Mouse (Mus musculus) embryo, embryonic 10 days (tissue): ENCODE measurements around the gene Rps6ka2.
"Not testable (repeated sequence)": the region's sequence is repeated elsewhere in the genome, so short reads cannot be mapped to it uniquely, and the experiment has no call there.

Experiments used
- DNase-seq: peaks from one replicate; pipeline ENCODE4 v3.0.0-alpha.2; 2015; ENCODE audit warnings: low spot score

The Rps6ka2 gene

DNA sequence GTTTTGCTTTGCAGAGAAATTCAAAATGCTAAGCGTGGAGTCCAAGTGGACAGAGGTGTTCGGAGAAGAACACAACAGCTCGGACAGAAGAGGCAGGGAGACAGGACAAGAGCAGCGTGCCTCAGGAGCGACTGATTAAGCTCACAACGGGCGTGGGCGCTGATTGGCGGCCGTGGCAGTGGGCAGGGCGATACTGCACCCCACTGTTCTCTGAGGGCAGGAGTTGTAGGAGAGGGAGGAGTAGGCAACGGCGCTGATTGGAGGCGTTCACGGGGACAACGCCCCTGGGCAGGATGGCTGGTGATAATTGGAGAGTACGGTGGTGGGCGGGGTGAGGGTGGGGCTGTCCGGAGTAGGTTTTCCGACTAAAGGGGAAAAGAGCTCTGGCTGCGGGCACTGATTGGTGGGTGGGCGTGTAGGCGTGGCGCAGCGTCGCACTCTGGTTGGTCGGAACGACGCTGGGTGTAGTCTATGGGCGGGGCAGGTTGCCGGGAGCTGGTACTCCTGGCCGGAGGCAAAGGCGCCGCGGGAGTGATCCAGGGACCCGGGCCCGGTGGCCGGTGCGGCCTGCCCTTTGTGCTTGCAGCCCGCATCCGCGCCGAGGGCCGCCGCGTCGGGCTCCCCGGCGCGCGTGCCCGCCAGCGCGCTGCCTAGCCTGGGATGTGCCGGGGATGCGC, at the start of gene Rps6ka2:
TSS of gene Rps6ka2 (plus strand) at position 489 of the 677 bp plus-strand sequence.
- peak; percentile 99 for DNase-seq

- DNase-seq, result not testable (repeated sequence)
Measured at GRCm38 (mm10) chr17:7120835-7121234, 49.1 kb upstream of the Rps6ka2 start.

- DNase-seq, result not testable (repeated sequence)
Measured at GRCm38 (mm10) chr17:7122554-7122953, 47.4 kb upstream of the Rps6ka2 start.

GRCm38 (mm10) chr17:7126475-7126874, 43.4 kb upstream of the Rps6ka2 start:
- DNase-seq, result not testable (repeated sequence)

- not testable (repeated sequence) for DNase-seq
Measured at GRCm38 (mm10) chr17:7134002-7134401, 35.9 kb upstream of the Rps6ka2 start.

DNA sequence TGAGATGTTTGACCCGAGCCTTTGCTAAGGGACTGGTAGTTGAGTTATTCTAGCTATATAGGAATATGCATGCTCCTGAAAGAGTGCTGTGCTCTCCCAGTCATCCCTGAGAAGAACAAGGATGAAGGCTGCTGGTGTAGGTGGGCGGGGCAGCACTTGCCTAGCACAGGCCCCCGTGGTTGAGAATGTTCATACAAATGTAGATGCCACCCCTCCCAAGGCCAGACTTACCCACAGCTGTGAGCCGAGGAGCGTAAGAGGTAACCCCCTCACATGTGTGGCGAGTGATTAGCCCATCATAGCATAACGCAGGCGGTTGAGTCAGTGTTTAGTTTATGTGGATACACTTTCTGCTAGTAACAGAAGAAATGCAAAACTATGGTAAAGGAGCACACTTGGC, 34.6 kb upstream of the Rps6ka2 start:
- DNase-seq, result not testable (repeated sequence)

- DNase-seq, result no peak
Measured at GRCm38 (mm10) chr17:7138186-7138925, 31.6 kb upstream of the Rps6ka2 start.

DNA sequence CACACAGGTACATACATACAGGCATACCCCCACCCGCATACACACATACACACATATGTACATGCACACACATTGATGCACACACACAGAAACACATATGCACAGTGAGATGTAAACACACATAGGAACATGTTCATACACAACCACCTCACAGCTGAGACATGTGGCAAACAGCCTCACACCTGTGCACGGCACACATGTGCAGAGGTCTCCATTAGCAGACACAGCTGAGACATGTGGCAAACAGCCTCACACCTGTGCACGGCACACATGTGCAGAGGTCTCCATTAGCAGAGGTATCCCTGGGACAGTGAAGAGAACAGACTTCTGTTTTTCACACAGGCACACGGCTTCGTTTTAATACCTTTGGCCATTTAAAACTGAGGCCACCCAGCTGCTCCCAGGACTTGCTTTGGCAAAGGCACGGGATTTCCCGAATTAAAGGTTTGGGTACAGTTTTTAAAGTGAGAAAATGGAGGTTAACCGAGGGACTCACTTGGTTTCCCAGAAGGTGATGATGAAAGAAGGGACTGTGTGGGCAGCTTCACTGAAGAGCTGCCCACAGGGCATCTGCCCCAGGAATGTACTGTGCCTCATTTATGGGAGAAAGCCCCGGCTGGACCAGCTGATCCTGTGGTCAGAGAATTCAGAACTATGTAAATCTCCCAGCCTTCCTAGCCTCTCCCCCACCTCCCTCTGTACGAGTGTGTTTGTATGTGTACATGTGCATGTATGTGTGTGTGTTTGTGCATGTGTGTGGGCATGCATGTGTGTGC, 29.3 kb upstream of the Rps6ka2 start:
- no peak for DNase-seq

GRCm38 (mm10) chr17:7142367-7142766, 27.5 kb upstream of the Rps6ka2 start:
- DNase-seq, result no peak

DNA sequence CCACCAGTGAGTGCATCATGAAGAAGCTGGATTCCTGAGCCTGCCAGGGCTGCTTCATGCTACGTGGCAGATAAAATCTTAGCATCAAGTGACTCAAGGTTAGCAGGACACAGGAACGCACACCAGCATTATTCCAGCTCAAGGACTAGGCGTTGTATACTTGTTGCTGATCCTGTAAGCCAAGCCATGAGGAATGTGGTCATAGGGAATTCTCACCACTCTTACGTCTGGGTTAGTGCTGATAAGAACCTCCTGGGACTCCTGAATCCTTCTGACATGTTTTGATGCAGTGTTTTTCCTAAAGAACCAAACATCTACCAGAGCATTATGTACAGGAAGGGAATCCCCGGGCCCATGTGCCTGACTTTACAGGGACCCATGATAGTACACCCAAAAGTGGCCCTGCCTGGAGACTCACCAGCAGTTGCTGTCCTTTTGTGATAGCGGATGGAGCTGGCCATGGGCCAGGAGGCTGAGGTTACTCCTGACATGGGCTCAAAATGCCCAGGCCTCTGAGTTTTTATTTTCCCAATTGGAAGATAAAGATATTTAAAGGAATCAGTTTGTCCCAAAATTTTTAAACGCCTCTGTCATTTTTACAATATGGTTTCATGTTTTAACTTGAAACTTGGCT, 25.9 kb upstream of the Rps6ka2 start:
- no peak for DNase-seq

DNA sequence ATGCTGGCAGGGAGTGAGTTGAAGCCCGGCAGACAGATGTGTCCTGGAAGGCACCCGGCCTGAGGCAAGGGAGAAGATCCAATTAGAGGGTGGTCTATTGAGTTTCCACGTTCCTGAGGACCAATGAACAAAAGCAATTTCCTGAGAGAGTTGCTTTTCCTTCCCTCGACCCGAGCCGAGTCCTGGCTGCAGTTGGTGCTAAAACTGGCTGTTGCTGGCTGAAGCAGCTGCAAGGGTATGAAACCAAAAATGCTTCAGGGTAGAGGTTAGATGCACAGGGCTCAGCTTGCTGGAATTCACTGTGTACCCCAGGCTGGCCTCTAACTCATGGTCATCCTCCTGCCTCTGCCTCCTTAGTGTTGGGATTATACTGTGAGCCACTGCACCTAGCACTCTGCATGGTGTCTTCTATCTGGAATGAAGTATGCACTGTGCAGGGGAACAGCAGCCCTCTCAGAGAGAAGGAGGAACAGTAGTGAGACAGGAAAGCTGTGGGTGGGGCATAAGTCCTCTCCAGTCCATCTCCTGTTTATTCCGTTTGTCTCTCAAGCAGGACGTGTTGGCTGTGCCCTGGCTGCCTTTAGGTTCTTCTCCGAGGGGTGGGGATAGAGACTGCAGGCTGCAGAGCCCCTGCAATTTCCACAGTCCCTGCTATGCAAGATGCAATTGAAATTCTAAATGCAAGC, 24.4 kb upstream of the Rps6ka2 start:
- DNase-seq, result no peak

DNA sequence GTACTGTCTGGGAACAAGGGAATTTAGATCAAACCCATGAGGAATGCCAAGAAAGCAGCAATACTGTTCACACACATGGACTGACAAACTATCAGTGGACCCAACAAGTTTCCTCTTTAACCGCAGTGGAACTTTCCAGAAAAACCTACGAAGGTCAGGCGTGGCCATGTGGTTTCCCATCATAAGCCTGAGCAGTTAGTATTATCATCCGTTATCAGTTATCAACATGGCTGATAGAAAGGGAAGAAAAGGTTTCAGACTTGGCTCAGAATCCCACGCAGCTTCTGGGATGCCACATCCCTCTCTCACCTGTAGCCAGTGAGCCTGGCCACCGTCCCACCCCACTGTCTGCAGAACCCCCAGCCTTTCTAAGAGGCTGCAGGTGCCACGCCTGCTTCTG, 23.4 kb upstream of the Rps6ka2 start:
- no peak for DNase-seq

DNA sequence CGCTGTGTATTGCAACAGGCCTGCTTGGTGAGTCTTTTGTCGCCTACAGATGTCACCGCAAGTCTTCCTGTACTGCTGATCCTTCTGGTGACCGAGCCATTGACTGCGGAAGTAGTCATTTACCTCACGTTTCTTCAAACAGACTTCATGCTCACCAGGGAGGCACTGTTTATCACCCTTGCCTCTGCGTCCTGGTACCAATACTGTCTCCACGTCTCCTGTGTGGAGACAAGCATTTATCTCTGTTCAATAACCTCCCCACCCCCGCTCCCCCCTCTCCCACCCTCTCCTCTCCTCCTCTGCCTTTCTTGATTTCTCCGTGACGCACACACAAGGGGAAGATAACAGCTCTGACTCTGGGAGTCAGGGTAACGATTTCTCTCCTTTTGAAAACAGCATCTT, 22.0 kb upstream of the Rps6ka2 start:
- DNase-seq, result no peak

- no peak for DNase-seq
Measured at GRCm38 (mm10) chr17:7149328-7150195, 20.4 kb upstream of the Rps6ka2 start.

DNA sequence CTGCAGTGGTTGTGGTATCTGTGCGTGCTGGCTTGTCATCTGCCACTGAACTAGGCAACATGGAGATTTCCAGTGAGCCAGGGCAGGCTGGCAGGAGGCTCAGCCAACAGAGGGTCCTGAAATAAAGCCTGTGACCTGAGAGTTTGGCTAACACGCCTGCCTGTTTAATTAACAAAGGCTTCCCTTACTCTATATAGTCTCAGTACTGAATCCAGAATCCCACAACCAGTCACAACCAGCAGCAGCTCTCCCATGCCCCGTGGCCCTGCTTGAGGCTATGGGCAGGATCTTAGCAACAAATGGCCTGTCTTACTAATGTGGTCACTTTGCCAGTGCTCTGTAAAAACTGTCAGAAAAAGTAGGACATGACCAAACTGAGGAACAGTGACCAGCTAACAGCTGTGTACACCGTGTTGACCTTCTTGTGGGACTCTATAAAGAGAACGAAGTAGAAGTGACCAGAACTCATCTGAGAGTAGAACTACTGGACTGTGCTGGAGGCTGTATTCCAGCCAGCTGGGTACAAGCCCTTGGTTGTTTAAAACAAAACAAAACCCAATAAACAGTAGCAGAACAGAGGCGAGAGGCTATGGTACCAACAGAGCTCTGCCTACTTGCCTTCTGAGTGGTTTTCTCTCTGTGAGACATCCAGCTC, 18.3 kb upstream of the Rps6ka2 start:
- DNase-seq, result no peak

GRCm38 (mm10) chr17:7152662-7153061, 17.3 kb upstream of the Rps6ka2 start:
- DNase-seq, result no peak

GRCm38 (mm10) chr17:7163955-7164354, 6.0 kb upstream of the Rps6ka2 start:
- DNase-seq, result no peak

GRCm38 (mm10) chr17:7165524-7165923, 4.4 kb upstream of the Rps6ka2 start:
- DNase-seq, result no peak

DNA sequence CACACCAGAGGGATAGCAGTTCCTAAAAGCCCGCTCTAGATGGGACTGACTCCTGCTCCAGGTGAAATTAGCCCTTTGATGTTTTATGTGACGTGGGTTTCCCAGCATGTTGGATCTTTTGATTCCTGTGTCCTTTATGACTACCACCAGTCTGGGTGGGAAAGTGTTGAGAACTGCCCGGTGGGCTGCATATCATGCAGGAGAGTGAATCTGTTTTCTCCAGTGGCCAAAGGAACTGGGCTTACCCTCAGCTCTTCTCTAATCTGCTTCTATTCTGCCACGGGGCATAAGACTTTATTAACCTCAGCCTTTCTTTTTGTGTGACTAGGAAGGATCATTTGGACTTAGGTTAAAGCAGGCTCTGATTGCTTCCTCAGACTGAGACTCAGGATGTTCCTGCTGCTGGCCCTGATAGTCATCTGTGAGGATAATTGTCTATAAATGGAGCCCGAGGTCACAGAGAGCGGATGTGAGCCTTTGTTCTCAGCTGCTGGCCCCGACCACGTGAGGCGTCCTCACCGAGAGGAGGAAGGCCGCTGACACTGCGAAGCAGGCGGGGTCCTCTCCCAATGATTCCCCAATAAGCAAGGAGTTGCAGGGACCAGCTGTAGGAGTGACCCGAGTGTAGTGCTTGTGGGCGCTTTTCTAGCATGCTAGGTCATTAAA, 821 bp upstream of the Rps6ka2 start:
- peak; percentile 87 for DNase-seq
